Mouse (Mus musculus): ENCODE measurements around the gene Myzap.
A peak's percentile ranks its signal among the peaks of the same experiment; 100 is the strongest.

The Myzap gene

GRCm38 (mm10) chr9:71616185-71616584 is 24.0 kb upstream of the Myzap start:
- Histone ChIP-seq H3K27me3 (ENCODE audit: control insufficient read depth, insufficient read depth, low read length, poor library complexity, severe bottlenecking) (no peaks in the 10 kb centered on the region), H3K36me3 (ENCODE audit: control insufficient read depth, insufficient read depth, low read length, poor library complexity, severe bottlenecking) (no peaks in the 10 kb centered on the region)
- peak; percentile 85 for DNase-seq (ENCODE audit: low read depth, low spot score)

GRCm38 (mm10) chr9:71614643-71615042 is 22.5 kb upstream of the Myzap start:
- DNase-seq (ENCODE audit: low read depth, low spot score): peak; percentile 73
- Histone ChIP-seq H3K36me3 (ENCODE audit: control insufficient read depth, insufficient read depth, low read length, poor library complexity, severe bottlenecking) (no peaks in the 10 kb centered on the region), H3K27me3 (ENCODE audit: control insufficient read depth, insufficient read depth, low read length, poor library complexity, severe bottlenecking) (no peaks in the 10 kb centered on the region)

GRCm38 (mm10) chr9:71612981-71613380 is 20.8 kb upstream of the Myzap start:
- H3K36me3 ChIP-seq (ENCODE audit: control insufficient read depth, insufficient read depth, low read length, poor library complexity, severe bottlenecking): no peaks in the 10 kb centered on the region
- peak; percentile 57 for DNase-seq (ENCODE audit: low read depth, low spot score)
- H3K27me3 ChIP-seq (ENCODE audit: control insufficient read depth, insufficient read depth, low read length, poor library complexity, severe bottlenecking): no peaks in the 10 kb centered on the region

GRCm38 (mm10) chr9:71611876-71612275 is 19.7 kb upstream of the Myzap start:
- DNase-seq (ENCODE audit: low read depth, low spot score): no peak
- Histone ChIP-seq H3K27me3 (ENCODE audit: control insufficient read depth, insufficient read depth, low read length, poor library complexity, severe bottlenecking) (no peaks in the 10 kb centered on the region), H3K36me3 (ENCODE audit: control insufficient read depth, insufficient read depth, low read length, poor library complexity, severe bottlenecking) (no peaks in the 10 kb centered on the region)

GRCm38 (mm10) chr9:71609010-71609409 is 16.9 kb upstream of the Myzap start:
- DNase-seq (ENCODE audit: low read depth, low spot score): no peak
- H3K36me3 ChIP-seq (ENCODE audit: control insufficient read depth, insufficient read depth, low read length, poor library complexity, severe bottlenecking): no peaks in the 10 kb centered on the region
- H3K27me3 ChIP-seq (ENCODE audit: control insufficient read depth, insufficient read depth, low read length, poor library complexity, severe bottlenecking): no peaks in the 10 kb centered on the region

GRCm38 (mm10) chr9:71606296-71607057 is 14.3 kb upstream of the Myzap start:
- no peak for DNase-seq (ENCODE audit: low read depth, low spot score)
- H3K36me3 ChIP-seq (ENCODE audit: control insufficient read depth, insufficient read depth, low read length, poor library complexity, severe bottlenecking): no peaks in the 10 kb centered on the region

GRCm38 (mm10) chr9:71604914-71605635 is 12.9 kb upstream of the Myzap start:
- no peak for DNase-seq (ENCODE audit: low read depth, low spot score)
- Histone ChIP-seq H3K27me3 (ENCODE audit: control insufficient read depth, insufficient read depth, low read length, poor library complexity, severe bottlenecking) (no peaks in the 10 kb centered on the region), H3K36me3 (ENCODE audit: control insufficient read depth, insufficient read depth, low read length, poor library complexity, severe bottlenecking) (no peaks in the 10 kb centered on the region)

More at GRCm38 (mm10) chr9:71606296-71607057, 14.3 kb upstream of the Myzap start:
- H3K27me3 ChIP-seq (ENCODE audit: control insufficient read depth, insufficient read depth, low read length, poor library complexity, severe bottlenecking): no peaks in the 10 kb centered on the region

- no peaks in the 10 kb centered on the region for H3K27me3 ChIP-seq (ENCODE audit: control insufficient read depth, insufficient read depth, low read length, poor library complexity, severe bottlenecking)
- DNase-seq (ENCODE audit: low read depth, low spot score): no peak
- no peaks in the 10 kb centered on the region for H3K36me3 ChIP-seq (ENCODE audit: control insufficient read depth, insufficient read depth, low read length, poor library complexity, severe bottlenecking)
Observed at GRCm38 (mm10) chr9:71599861-71600260, 7.7 kb upstream of the Myzap start.

- H3K36me3 ChIP-seq (ENCODE audit: control insufficient read depth, insufficient read depth, low read length, poor library complexity, severe bottlenecking): no peaks in the 10 kb centered on the region
- H3K27me3 ChIP-seq (ENCODE audit: control insufficient read depth, insufficient read depth, low read length, poor library complexity, severe bottlenecking): no peaks in the 10 kb centered on the region
- no peak for DNase-seq (ENCODE audit: low read depth, low spot score)
Observed at GRCm38 (mm10) chr9:71596888-71597287, 4.7 kb upstream of the Myzap start.

- Histone ChIP-seq H3K27me3 (ENCODE audit: control insufficient read depth, insufficient read depth, low read length, poor library complexity, severe bottlenecking) (no peaks in the 10 kb centered on the region), H3K36me3 (ENCODE audit: control insufficient read depth, insufficient read depth, low read length, poor library complexity, severe bottlenecking) (no peaks in the 10 kb centered on the region)
- peak; percentile 27 for DNase-seq (ENCODE audit: low read depth, low spot score)
Observed at GRCm38 (mm10) chr9:71592577-71593285, 571 bp upstream of the Myzap start.

- Histone ChIP-seq H3K36me3 (ENCODE audit: control insufficient read depth, insufficient read depth, low read length, poor library complexity, severe bottlenecking) (no peaks in the 10 kb centered on the region; the same call in 1 of the 2 replicates), H3K27me3 (ENCODE audit: control insufficient read depth, insufficient read depth, low read length, poor library complexity, severe bottlenecking) (no peaks in the 10 kb centered on the region)
- no peak for DNase-seq (ENCODE audit: low read depth, low spot score)
Observed at GRCm38 (mm10) chr9:71591106-71591505, 1.1 kb downstream of the Myzap start.

GRCm38 (mm10) chr9:71589771-71590170 is 2.4 kb downstream of the Myzap start:
- DNase-seq (ENCODE audit: low read depth, low spot score): peak; percentile 60
- Histone ChIP-seq H3K27me3 (ENCODE audit: control insufficient read depth, insufficient read depth, low read length, poor library complexity, severe bottlenecking) (no peaks in the 10 kb centered on the region), H3K36me3 (ENCODE audit: control insufficient read depth, insufficient read depth, low read length, poor library complexity, severe bottlenecking) (no peaks in the 10 kb centered on the region; the same call in 1 of the 2 replicates)

- Histone ChIP-seq H3K27me3 (ENCODE audit: control insufficient read depth, insufficient read depth, low read length, poor library complexity, severe bottlenecking) (no peaks in the 10 kb centered on the region), H3K36me3 (ENCODE audit: control insufficient read depth, insufficient read depth, low read length, poor library complexity, severe bottlenecking) (no peaks in the 10 kb centered on the region; the same call in 1 of the 2 replicates)
- peak; percentile 39 for DNase-seq (ENCODE audit: low read depth, low spot score)
Observed at GRCm38 (mm10) chr9:71588930-71589592, 3.1 kb downstream of the Myzap start.

- Histone ChIP-seq H3K36me3 (ENCODE audit: control insufficient read depth, insufficient read depth, low read length, poor library complexity, severe bottlenecking) (no peaks in the 10 kb centered on the region; the same call in 1 of the 2 replicates), H3K27me3 (ENCODE audit: control insufficient read depth, insufficient read depth, low read length, poor library complexity, severe bottlenecking) (no peaks in the 10 kb centered on the region)
- no peak for DNase-seq (ENCODE audit: low read depth, low spot score)
Observed at GRCm38 (mm10) chr9:71586408-71586807, 5.8 kb downstream of the Myzap start.
